Mouse (Mus musculus): ENCODE measurements around the gene Aqp9. TPM values are rescaled to one million over a fixed set of nuclear protein-coding genes. Genes with fewer than 3 reads are reported as not detected.
A peak's percentile ranks its signal among the peaks of the same experiment; 100 is the strongest.

Gene Aqp9
- polyA plus RNA-seq, 1 experiment from 2014 or later: 7.5 TPM

DNA sequence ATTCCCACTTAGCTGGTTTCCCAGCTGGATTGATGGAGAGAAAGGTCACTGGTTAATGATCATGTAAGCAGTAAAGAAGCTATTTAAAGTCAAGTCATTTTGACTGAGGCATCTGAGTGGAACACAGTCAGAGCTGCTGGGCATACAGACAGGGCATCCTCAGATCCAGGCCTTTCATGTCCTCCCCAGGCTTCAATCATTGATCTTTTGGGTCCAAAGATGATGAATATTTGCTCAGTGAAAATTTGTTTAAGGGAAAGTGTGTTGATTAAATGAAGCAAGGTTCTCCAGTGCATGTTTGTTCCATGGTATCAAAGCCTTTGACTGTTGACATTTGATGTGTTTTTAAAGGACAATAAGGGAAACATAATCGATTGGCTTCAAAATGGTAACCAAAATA, 7.2 kb upstream of the Aqp9 start:
- no peak overlapping the region for H3K4me2 ChIP-seq (ENCODE audit: low read depth, low read length)
- H3K9me3 ChIP-seq (replicated peaks; ENCODE audit: control insufficient read depth, low read length): no peaks in the 10 kb centered on the region
- peaks cover 37% of the 10 kb centered on the region for H3K4me1 ChIP-seq (ENCODE audit: control insufficient read depth, low read depth, low read length)
- H3K27ac ChIP-seq (ENCODE audit: low read length): no peak overlapping the region
- no peak overlapping the region for H3K4me3 ChIP-seq (ENCODE audit: low read depth, low read length)
- peak; percentile 52 for ATAC-seq (ENCODE audit: low read depth)
- H3K9ac ChIP-seq (ENCODE audit: low read depth, low read length): no peak overlapping the region
- no peaks in the 10 kb centered on the region for H3K36me3 ChIP-seq (ENCODE audit: control insufficient read depth, insufficient read depth)
- no peaks in the 10 kb centered on the region for H3K27me3 ChIP-seq (ENCODE audit: control insufficient read depth, insufficient read depth, low read depth, low read length)
- 72% methylated on average over 1 of the region's 1 CpGs for WGBS (ENCODE audit: insufficient replicate concordance)

DNA sequence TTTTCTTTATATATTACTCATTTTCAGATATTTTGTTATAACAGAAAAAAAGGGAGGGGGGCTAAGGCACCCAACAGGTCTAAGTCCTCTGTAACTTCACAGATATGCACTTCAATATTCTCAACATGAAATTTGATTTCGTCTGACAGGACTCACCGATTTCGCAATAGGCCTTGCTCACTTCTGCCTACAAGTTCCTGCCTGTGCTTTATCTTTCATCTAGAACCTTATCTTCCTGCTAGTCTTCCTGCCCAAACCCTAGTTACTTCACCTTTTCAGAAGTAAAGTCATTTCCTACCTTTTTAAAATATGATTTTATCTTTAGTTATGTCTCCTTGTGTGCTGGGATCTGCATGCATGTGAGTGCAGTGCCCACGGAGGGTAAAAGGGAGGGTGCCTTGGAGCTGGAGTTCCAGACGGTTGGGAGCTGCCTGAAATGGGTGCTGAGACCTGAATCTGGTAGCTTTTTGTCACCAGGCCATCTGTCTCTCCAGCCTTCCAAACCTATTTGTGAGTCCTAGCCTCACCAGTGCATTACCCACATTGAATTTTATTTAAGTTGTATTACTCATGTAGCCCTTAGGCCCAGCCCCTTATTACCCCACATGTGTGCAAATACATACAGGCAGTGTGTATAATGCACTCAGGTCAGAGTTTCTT, 6.0 kb upstream of the Aqp9 start:
- Histone ChIP-seq H3K36me3 (ENCODE audit: control insufficient read depth, insufficient read depth) (no peaks in the 10 kb centered on the region), H3K4me2 (ENCODE audit: low read depth, low read length) (no peak overlapping the region), H3K9ac (ENCODE audit: low read depth, low read length) (no peak overlapping the region), H3K4me3 (ENCODE audit: low read depth, low read length) (no peak overlapping the region), H3K27me3 (ENCODE audit: control insufficient read depth, insufficient read depth, low read depth, low read length) (no peaks in the 10 kb centered on the region), H3K27ac (ENCODE audit: low read length) (peak overlapping the region; percentile 25; the same call in 1 of the 2 replicates), H3K4me1 (ENCODE audit: control insufficient read depth, low read depth, low read length) (peaks cover 30% of the 10 kb centered on the region), H3K9me3 (replicated peaks; ENCODE audit: control insufficient read depth, low read length) (no peaks in the 10 kb centered on the region)
- no peak for ATAC-seq (ENCODE audit: low read depth)
- 19% methylated on average over 5 of the region's 5 CpGs for WGBS (ENCODE audit: insufficient replicate concordance)

DNA sequence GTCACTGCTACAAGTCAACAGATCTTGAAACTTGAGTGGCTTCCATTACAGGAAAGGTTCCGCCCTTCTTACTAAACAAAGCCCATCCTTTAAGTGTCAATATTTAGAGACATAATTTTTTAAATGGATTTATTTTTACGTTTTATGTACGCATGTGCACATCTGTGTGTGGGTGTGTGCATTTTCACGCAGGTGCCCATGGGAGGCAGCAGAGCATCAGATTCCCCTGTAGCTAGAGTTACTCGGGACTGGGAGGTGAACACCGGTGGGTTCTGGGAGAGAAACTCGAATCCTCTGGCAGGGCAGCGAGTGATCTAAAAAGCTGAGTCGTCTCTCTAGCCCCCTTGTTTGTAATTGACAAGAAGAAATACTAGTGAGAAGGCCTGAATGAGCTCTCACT, 5.1 kb upstream of the Aqp9 start:
- no peak overlapping the region for H3K4me3 ChIP-seq (ENCODE audit: low read depth, low read length)
- no peak overlapping the region for H3K9ac ChIP-seq (ENCODE audit: low read depth, low read length)
- no peaks in the 10 kb centered on the region for H3K9me3 ChIP-seq (replicated peaks; ENCODE audit: control insufficient read depth, low read length)
- no peak for ATAC-seq (ENCODE audit: low read depth)
- WGBS (ENCODE audit: insufficient replicate concordance): 56% methylated on average over 9 of the region's 9 CpGs
- no peaks in the 10 kb centered on the region for H3K36me3 ChIP-seq (ENCODE audit: control insufficient read depth, insufficient read depth)
- H3K4me1 ChIP-seq (ENCODE audit: control insufficient read depth, low read depth, low read length): peaks cover 26% of the 10 kb centered on the region
- H3K4me2 ChIP-seq (ENCODE audit: low read depth, low read length): no peak overlapping the region
- H3K27ac ChIP-seq (ENCODE audit: low read length): no peak overlapping the region
- H3K27me3 ChIP-seq (ENCODE audit: control insufficient read depth, insufficient read depth, low read depth, low read length): no peaks in the 10 kb centered on the region

DNA sequence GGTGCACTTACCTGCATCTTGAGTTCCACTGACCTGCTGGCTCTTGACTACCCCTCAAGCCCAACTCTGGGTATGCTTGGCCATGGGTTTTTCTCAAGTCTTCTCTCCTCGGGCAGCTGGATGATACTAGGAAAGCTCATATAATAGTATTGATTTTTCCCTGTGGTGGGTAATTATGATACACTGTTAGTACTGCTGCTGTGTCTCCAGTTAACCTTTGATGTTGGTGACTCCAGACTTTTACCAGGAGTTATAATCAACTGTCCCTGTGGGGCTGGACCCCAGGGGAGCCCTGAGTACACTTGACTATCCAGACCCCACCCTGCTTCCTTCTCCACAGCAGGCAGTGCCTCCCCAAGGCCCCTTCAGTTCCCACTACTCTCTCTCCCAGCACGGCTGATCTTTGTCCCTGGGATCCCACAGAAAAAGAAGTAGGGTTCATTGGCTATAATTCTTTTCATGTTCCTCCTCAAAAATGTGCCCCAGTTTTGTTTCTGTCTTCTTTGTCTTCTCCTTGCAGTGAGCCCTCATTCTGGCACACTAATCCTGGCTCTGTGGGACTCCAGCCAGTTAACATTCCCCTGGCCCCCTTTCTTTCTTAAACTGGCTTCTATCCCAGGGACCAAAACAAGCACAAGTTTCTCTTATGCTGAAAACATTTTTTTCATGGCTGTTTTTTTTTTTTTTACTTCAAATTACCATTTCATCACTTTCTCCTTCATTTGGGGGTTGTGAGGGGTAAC, 838 bp downstream of the Aqp9 start:
- no peaks in the 10 kb centered on the region for H3K36me3 ChIP-seq (ENCODE audit: control insufficient read depth, insufficient read depth)
- H3K27ac ChIP-seq (ENCODE audit: low read length): peak overlapping the region; percentile 92
- H3K4me3 ChIP-seq (ENCODE audit: low read depth, low read length): no peak overlapping the region
- peak overlapping the region; percentile 44 for H3K9ac ChIP-seq (ENCODE audit: low read depth, low read length)
- no peak for ATAC-seq (ENCODE audit: low read depth)
- H3K9me3 ChIP-seq (replicated peaks; ENCODE audit: control insufficient read depth, low read length): no peaks in the 10 kb centered on the region
- peaks cover 60% of the 10 kb centered on the region for H3K4me1 ChIP-seq (ENCODE audit: control insufficient read depth, low read depth, low read length)
- H3K27me3 ChIP-seq (ENCODE audit: control insufficient read depth, insufficient read depth, low read depth, low read length): no peaks in the 10 kb centered on the region
- 35% methylated on average over 2 of the region's 2 CpGs for WGBS (ENCODE audit: insufficient replicate concordance)
- H3K4me2 ChIP-seq (ENCODE audit: low read depth, low read length): 0 out of 2 replicates have a peak overlapping the region, but pooled peaks have one; percentile 46

DNA sequence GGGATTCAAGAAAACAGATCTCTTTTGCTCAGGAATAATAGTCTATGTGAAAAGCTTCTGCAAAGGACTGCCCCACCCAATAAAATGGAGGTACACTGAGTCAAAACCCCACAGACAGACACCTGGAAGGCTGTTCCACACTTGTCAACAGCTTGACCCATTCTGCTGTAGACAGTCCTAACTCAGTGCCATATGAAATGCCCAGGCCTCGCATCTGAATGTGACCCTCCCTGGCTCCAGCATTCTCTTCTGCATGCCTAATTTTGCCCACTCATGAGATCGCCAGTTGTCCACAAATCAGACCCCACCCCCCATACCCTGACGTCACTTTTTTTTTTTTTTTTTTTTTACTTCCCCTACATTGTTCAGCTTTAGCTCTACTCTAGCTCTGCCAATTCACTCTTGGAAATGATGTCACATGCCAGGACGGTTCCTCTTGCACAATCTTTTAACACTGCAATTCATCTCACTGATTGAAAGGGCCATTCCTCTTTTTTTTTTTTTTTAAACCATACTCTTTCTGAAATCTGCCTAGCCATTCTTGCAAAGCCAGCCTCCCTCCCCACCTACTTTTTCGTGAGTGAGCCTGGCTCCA, 1.5 kb downstream of the Aqp9 start:
- H3K9me3 ChIP-seq (replicated peaks; ENCODE audit: control insufficient read depth, low read length): no peaks in the 10 kb centered on the region
- H3K27ac ChIP-seq (ENCODE audit: low read length): peak overlapping the region; percentile 92
- no peaks in the 10 kb centered on the region for H3K36me3 ChIP-seq (ENCODE audit: control insufficient read depth, insufficient read depth)
- H3K4me2 ChIP-seq (ENCODE audit: low read depth, low read length): peak overlapping the region; percentile 46
- peak overlapping the region; percentile 44 for H3K9ac ChIP-seq (ENCODE audit: low read depth, low read length)
- no peak for ATAC-seq (ENCODE audit: low read depth)
- H3K4me1 ChIP-seq (ENCODE audit: control insufficient read depth, low read depth, low read length): peaks cover 67% of the 10 kb centered on the region
- H3K4me3 ChIP-seq (ENCODE audit: low read depth, low read length): no peak overlapping the region; the same call in 1 of the 2 replicates
- H3K27me3 ChIP-seq (ENCODE audit: control insufficient read depth, insufficient read depth, low read depth, low read length): no peaks in the 10 kb centered on the region
- WGBS (ENCODE audit: insufficient replicate concordance): 21% methylated on average over 5 of the region's 5 CpGs

DNA sequence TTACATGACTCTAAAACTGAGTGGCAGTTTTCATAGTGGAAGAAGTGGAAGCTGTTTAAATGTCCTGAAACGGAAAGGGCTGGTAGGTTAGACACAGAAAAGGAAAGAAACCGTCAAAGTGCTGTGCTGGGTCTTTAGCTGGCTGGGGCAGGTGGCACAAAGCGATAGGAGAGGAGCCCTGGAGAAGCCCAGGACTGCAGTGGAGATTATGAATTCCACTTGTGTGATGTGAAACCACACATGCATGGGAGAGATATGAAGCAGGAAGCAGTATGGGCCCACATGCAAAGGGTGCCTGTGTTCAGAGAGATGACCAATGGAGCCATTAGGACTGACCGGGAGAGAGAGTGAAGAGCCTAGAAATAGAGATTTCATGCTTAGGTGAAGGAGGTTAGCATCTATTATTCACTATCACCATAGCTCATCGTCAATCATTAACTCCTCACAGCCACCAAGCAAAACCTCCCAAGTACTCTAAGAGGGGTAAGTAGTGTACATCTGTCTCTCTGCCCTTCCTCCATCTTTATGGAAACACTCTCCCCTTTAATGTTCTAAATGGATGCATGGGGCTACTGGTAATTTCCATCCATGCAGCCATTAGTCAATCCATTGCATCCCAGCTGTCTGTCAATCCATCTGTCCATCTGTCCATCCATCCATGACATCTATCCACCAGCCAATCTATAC, 2.3 kb downstream of the Aqp9 start:
- Histone ChIP-seq H3K9me3 (replicated peaks; ENCODE audit: control insufficient read depth, low read length) (no peaks in the 10 kb centered on the region), H3K36me3 (ENCODE audit: control insufficient read depth, insufficient read depth) (no peaks in the 10 kb centered on the region), H3K9ac (ENCODE audit: low read depth, low read length) (peak overlapping the region; percentile 61), H3K27ac (ENCODE audit: low read length) (peak overlapping the region; percentile 92), H3K27me3 (ENCODE audit: control insufficient read depth, insufficient read depth, low read depth, low read length) (no peaks in the 10 kb centered on the region), H3K4me3 (ENCODE audit: low read depth, low read length) (peak overlapping the region; percentile 10), H3K4me2 (ENCODE audit: low read depth, low read length) (peak overlapping the region; percentile 46), H3K4me1 (ENCODE audit: control insufficient read depth, low read depth, low read length) (peaks cover 73% of the 10 kb centered on the region)
- WGBS (ENCODE audit: insufficient replicate concordance): 25% methylated on average over 5 of the region's 5 CpGs
- peak; percentile 95 for ATAC-seq (ENCODE audit: low read depth)

DNA sequence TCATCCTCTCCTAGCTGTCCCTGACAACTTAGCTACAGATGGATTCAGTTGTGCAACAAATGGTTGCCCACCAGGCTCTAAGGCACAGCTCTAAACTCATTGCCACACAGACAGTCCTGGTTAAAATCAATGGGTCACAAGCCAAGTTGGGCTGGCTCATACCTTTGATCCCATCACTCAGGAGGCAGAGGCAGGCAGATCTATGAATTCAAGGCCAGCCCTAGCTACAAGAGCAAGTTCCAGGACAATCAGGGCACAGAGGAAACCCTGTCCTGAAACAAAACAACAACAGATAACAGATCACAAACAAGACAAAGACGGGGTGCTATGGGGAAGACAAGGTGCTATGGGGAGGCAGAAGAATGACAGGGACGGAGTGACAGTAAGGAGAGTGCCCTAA, 3.0 kb downstream of the Aqp9 start:
- peak overlapping the region; percentile 2 for H3K4me3 ChIP-seq (ENCODE audit: low read depth, low read length)
- H3K27ac ChIP-seq (ENCODE audit: low read length): peak overlapping the region; percentile 92
- H3K36me3 ChIP-seq (ENCODE audit: control insufficient read depth, insufficient read depth): no peaks in the 10 kb centered on the region
- WGBS (ENCODE audit: insufficient replicate concordance): 18% methylated on average over 2 of the region's 2 CpGs
- H3K4me2 ChIP-seq (ENCODE audit: low read depth, low read length): peak overlapping the region; percentile 46
- H3K9ac ChIP-seq (ENCODE audit: low read depth, low read length): peak overlapping the region; percentile 61
- no peaks in the 10 kb centered on the region for H3K27me3 ChIP-seq (ENCODE audit: control insufficient read depth, insufficient read depth, low read depth, low read length)
- peaks cover 80% of the 10 kb centered on the region for H3K4me1 ChIP-seq (ENCODE audit: control insufficient read depth, low read depth, low read length)
- no peaks in the 10 kb centered on the region for H3K9me3 ChIP-seq (replicated peaks; ENCODE audit: control insufficient read depth, low read length)
- ATAC-seq (ENCODE audit: low read depth): peak; percentile 30

DNA sequence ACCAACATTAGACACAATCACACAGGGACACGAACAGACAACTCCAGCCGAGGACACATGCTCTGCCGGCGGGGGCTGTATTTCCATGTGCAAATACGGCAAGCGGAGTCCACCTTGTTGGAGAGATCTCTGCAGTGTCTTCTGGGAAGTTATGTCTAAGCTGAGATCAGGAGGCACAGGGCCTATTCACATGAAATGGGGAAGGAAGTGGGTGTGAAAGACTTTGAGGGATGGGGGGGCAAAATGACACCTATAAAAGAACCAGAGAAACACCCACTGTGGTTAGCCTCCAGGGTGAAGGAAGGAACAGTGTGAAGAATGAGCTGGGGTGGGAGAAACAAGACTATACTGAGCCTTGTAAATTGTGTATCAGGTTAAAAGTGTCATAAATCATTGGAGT, 3.4 kb downstream of the Aqp9 start:
- Histone ChIP-seq H3K36me3 (ENCODE audit: control insufficient read depth, insufficient read depth) (no peaks in the 10 kb centered on the region), H3K4me2 (ENCODE audit: low read depth, low read length) (peak overlapping the region; percentile 46)

More for the DNA sequence above, 3.4 kb downstream of the Aqp9 start:
- no peaks in the 10 kb centered on the region for H3K27me3 ChIP-seq (ENCODE audit: control insufficient read depth, insufficient read depth, low read depth, low read length)
- H3K9ac ChIP-seq (ENCODE audit: low read depth, low read length): peak overlapping the region; percentile 61
- WGBS (ENCODE audit: insufficient replicate concordance): 24% methylated on average over 6 of the region's 6 CpGs
- H3K27ac ChIP-seq (ENCODE audit: low read length): peak overlapping the region; percentile 92
- H3K4me1 ChIP-seq (ENCODE audit: control insufficient read depth, low read depth, low read length): peaks cover 84% of the 10 kb centered on the region
- no peak for ATAC-seq (ENCODE audit: low read depth)
- H3K4me3 ChIP-seq (ENCODE audit: low read depth, low read length): peak overlapping the region; percentile 2
- H3K9me3 ChIP-seq (replicated peaks; ENCODE audit: control insufficient read depth, low read length): no peaks in the 10 kb centered on the region

All from liver, embryonic 16.5 days (tissue).